Mouse (Mus musculus) CH12.LX (cell line): ENCODE measurements around the gene Ech1. TPM values are rescaled to one million over a fixed set of nuclear protein-coding genes. Genes with fewer than 3 reads are reported as not detected.
A peak's percentile ranks its signal among the peaks of the same experiment; 100 is the strongest.

ENCODE experiments used
- DNase-seq: peaks from one replicate; pipeline ENCODE4 v3.0.0-alpha.2; 2013; ENCODE audit errors: extremely low read depth
- H3K27ac ChIP-seq: 2 replicates; pipeline ENCODE4 v1.5.1; 2012; ENCODE audit warnings: low read depth, mild to moderate bottlenecking, control low read depth, moderate library complexity; ENCODE audit not compliant: insufficient read depth
- H3K27me3 ChIP-seq: replicated peaks from 2 replicates; pipeline ENCODE3; 2012; ENCODE audit warnings: inconsistent platforms
- H3K36me3 ChIP-seq, 2 experiments: replicated peaks in 1 of 2; 2 replicates each; pipeline versions ENCODE3 to v1.6.1; 2012; ENCODE audit warnings: inconsistent platforms in 1 of 2, low read length in 1 of 2, mild to moderate bottlenecking in 1 of 2, mixed read lengths in 1 of 2, moderate library complexity in 1 of 2; ENCODE audit not compliant: control insufficient read depth in 1 of 2, insufficient read depth in 1 of 2
- H3K4me1 ChIP-seq, 2 experiments: 2 replicates each; pipeline ENCODE4 v1.6.1; 2012; ENCODE audit warnings: inconsistent platforms in 1 of 2, moderate library complexity in 1 of 2; ENCODE audit not compliant: insufficient read depth in 2 of 2, control insufficient read depth in 1 of 2
- H3K4me2 ChIP-seq: 2 replicates; pipeline ENCODE4 v1.6.1; 2012; ENCODE audit warnings: low read depth, mild to moderate bottlenecking, control low read depth; ENCODE audit not compliant: poor library complexity, insufficient read depth, severe bottlenecking
- H3K4me3 ChIP-seq, 3 experiments: fragments of 150-350 bp in 1 of 3; sonication (generic) in 1 of 3; replicated peaks in 1 of 3; 2 replicates each; pipeline versions ENCODE3 to v1.5.1; 2011 to 2012; ENCODE audit warnings: low read depth in 2 of 3, low read length in 2 of 3, mild to moderate bottlenecking in 2 of 3, moderate library complexity in 2 of 3, control low read depth in 1 of 3, improper control_type of control experiment in 1 of 3, inconsistent platforms in 1 of 3, mixed read lengths in 1 of 3; ENCODE audit not compliant: poor library complexity in 1 of 3
- H3K79me2 ChIP-seq: replicated peaks from 2 replicates; pipeline ENCODE4 v1.6.1; 2012; ENCODE audit warnings: mild to moderate bottlenecking, moderate library complexity; ENCODE audit not compliant: control insufficient read depth, poor library complexity, insufficient read depth, severe bottlenecking; ENCODE audit errors: extremely low read depth
- H3K9ac ChIP-seq: 2 replicates; pipeline ENCODE4 v1.6.1; 2012; ENCODE audit warnings: low read depth, mild to moderate bottlenecking, control low read depth, moderate library complexity; ENCODE audit not compliant: insufficient read depth
- H3K9me3 ChIP-seq: replicated peaks from 2 replicates; pipeline ENCODE3; 2012; ENCODE audit warnings: low read length, inconsistent platforms, mixed read lengths
- BHLHE40 ChIP-seq: IDR thresholded peaks from 2 replicates; pipeline ENCODE4 v1.6.1; 2011; ENCODE audit warnings: mild to moderate bottlenecking, low read depth, low read length, improper control_type of control experiment
- CTCF ChIP-seq, 2 experiments: IDR thresholded peaks in 1 of 2; conservative IDR thresholded peaks in 1 of 2; 2 replicates each; pipeline ENCODE4 v1.5.1; 2011 to 2012; ENCODE audit warnings: low read depth in 2 of 2, low read length in 2 of 2, improper control_type of control experiment in 1 of 2, inconsistent platforms in 1 of 2, mild to moderate bottlenecking in 1 of 2, moderate library complexity in 1 of 2
- E2F4 ChIP-seq: IDR thresholded peaks from 2 replicates; pipeline ENCODE4 v1.6.1; 2011; ENCODE audit warnings: low read depth, low read length, improper control_type of control experiment; ENCODE audit not compliant: insufficient replicate concordance
- ELF1 ChIP-seq: IDR thresholded peaks from 2 replicates; pipeline ENCODE4 v1.6.1; 2014; ENCODE audit warnings: low read depth, mild to moderate bottlenecking, inconsistent platforms, low read length, improper control_type of control experiment
- ETS1 ChIP-seq: conservative IDR thresholded peaks from 2 replicates; pipeline ENCODE4 v1.6.1; 2012; ENCODE audit warnings: low read depth, mild to moderate bottlenecking, inconsistent platforms, low read length, improper control_type of control experiment, moderate library complexity
- HCFC1 ChIP-seq: IDR thresholded peaks from 2 replicates; pipeline ENCODE4 v1.6.1; 2012; ENCODE audit warnings: low read depth, mild to moderate bottlenecking, inconsistent platforms, low read length, improper control_type of control experiment
- IRF4 ChIP-seq: IDR thresholded peaks from 2 replicates; pipeline ENCODE4 v1.6.1; 2014; ENCODE audit warnings: low read depth, mild to moderate bottlenecking, inconsistent platforms, low read length, improper control_type of control experiment
- JUND ChIP-seq: conservative IDR thresholded peaks from 2 replicates; pipeline ENCODE4 v1.6.1; 2011; ENCODE audit warnings: low read depth, low read length, improper control_type of control experiment
- MAFK ChIP-seq: IDR thresholded peaks from 2 replicates; pipeline ENCODE4 v1.6.1; 2011; ENCODE audit warnings: low read length, improper control_type of control experiment; ENCODE audit not compliant: insufficient replicate concordance
- MAZ ChIP-seq: IDR thresholded peaks from 2 replicates; pipeline ENCODE4 v1.6.1; 2012; ENCODE audit warnings: low read depth, mild to moderate bottlenecking, inconsistent platforms, low read length, improper control_type of control experiment, moderate library complexity
- MEF2A ChIP-seq: IDR thresholded peaks from 2 replicates; pipeline ENCODE4 v1.6.1; 2014; ENCODE audit warnings: low read depth, mild to moderate bottlenecking, inconsistent platforms, low read length, improper control_type of control experiment, borderline replicate concordance
- MXI1 ChIP-seq: IDR thresholded peaks from 2 replicates; pipeline ENCODE4 v1.6.1; 2011; ENCODE audit warnings: mild to moderate bottlenecking, low read depth, low read length, improper control_type of control experiment
- MYC ChIP-seq: IDR thresholded peaks from 2 replicates; pipeline ENCODE4 v1.6.1; 2011; ENCODE audit warnings: low read depth, mild to moderate bottlenecking, improper control_type of control experiment, low read length
- NELFE ChIP-seq: IDR thresholded peaks from 2 replicates; pipeline ENCODE4 v1.6.1; 2011; ENCODE audit warnings: low read depth, low read length, improper control_type of control experiment
- NRF1 ChIP-seq: IDR thresholded peaks from 2 replicates; pipeline ENCODE4 v1.6.1; 2014; ENCODE audit warnings: low read depth, mild to moderate bottlenecking, inconsistent platforms, low read length, improper control_type of control experiment, moderate library complexity
- POLR2A ChIP-seq: IDR thresholded peaks from 2 replicates; pipeline ENCODE4 v1.6.1; 2011; ENCODE audit warnings: low read depth, mild to moderate bottlenecking, improper control_type of control experiment, low read length
- POLR2AphosphoS2 ChIP-seq: IDR thresholded peaks from 2 replicates; pipeline ENCODE4 v1.6.1; 2011; ENCODE audit warnings: low read depth, low read length, improper control_type of control experiment
- RAD21 ChIP-seq: IDR thresholded peaks from 2 replicates; pipeline ENCODE4 v1.6.1; 2011; ENCODE audit warnings: low read depth, mild to moderate bottlenecking, low read length, improper control_type of control experiment, moderate library complexity
- RCOR1 ChIP-seq: conservative IDR thresholded peaks from 2 replicates; pipeline ENCODE4 v1.6.1; 2012; ENCODE audit warnings: low read depth, mild to moderate bottlenecking, inconsistent platforms, low read length, improper control_type of control experiment
- SMC3 ChIP-seq: IDR thresholded peaks from 2 replicates; pipeline ENCODE4 v1.6.1; 2011; ENCODE audit warnings: low read depth, low read length, improper control_type of control experiment
- TBP ChIP-seq: conservative IDR thresholded peaks from 2 replicates; pipeline ENCODE4 v1.6.1; 2011; ENCODE audit warnings: low read depth, low read length, improper control_type of control experiment
- TCF12 ChIP-seq: IDR thresholded peaks from 2 replicates; pipeline ENCODE4 v1.6.1; 2014; ENCODE audit warnings: low read depth, mild to moderate bottlenecking, inconsistent platforms, low read length, improper control_type of control experiment
- USF2 ChIP-seq: conservative IDR thresholded peaks from 2 replicates; pipeline ENCODE4 v1.6.1; 2011; ENCODE audit warnings: low read depth, low read length, improper control_type of control experiment
- ZC3H11A ChIP-seq: IDR thresholded peaks from 2 replicates; pipeline ENCODE4 v1.6.1; 2012; ENCODE audit warnings: low read depth, mild to moderate bottlenecking, inconsistent platforms, low read length, improper control_type of control experiment
- ZNF384 ChIP-seq: IDR thresholded peaks from 2 replicates; pipeline ENCODE4 v1.6.1; 2012; ENCODE audit warnings: low read depth, low read length, improper control_type of control experiment, inconsistent platforms
- dilution Hi-C: fragments of 300-500 bp; cut with MboI; formaldehyde crosslinking; loops from 2 replicates; pipeline ENCODE4 v1.14.3; 2020; ENCODE audit warnings: low sequenced_read_pairs; ENCODE audit not compliant: extremely low pct_unique_long_range_greater_than_20kb, extremely low pct_ligation_motif_present
- in situ Hi-C: fragments of 300-500 bp; cut with MboI; formaldehyde crosslinking; loops from 3 replicates; pipeline ENCODE4 v1.14.3; 2019; ENCODE audit warnings: low sequenced_read_pairs, low pct_ligation_motif_present, low pct_unique_long_range_greater_than_20kb, mixed read lengths
- polyA plus RNA-seq: library from polyadenylated mRNA; unstranded; fragments of >175 nt; gene quantifications from 2 replicates; pipeline ENCODE4 v1.2.1, GENCODE M21; 2012; ENCODE audit warnings: low read depth; ENCODE audit not compliant: insufficient read length
- total RNA-seq, 2 experiments: library from RNA; depleted of rRNA; stranded (reverse); fragments of 300-350 nt in 1 of 2; fragments of >200 nt in 1 of 2; gene quantifications; 2 replicates each; pipeline ENCODE4 v1.2.3; 2012 to 2014

Ech1 gene
- total and polyA plus RNA-seq, 3 experiments, result 67.6 to 124 (median 119) TPM

DNA sequence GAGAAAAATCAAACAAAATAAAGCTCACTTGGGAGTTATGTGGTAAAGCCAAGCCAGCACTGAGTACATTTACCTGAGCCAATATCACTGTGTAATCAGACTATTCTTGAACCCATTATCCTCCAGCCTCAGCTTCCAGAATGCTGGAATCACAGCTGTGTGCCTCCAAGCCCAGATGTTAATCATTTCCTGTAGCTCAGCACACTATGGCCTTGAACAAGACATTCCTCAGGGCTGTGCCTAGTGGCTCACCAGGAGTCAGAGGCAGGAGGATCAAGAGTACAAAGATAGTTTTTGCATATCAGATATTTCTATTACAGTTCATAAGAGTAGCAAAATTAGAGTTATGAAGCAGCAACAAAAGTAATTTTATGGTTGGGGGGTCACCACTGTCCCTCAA is 33.3 kb upstream of the Ech1 start:
- DNase-seq, result no peak
- Histone ChIP-seq H3K4me2 (no peak overlapping the region), H3K36me3 (peaks cover 0 to 11% of the 10 kb centered on the region in 2 experiments), H3K9ac (no peak overlapping the region; the same call in 1 of the 2 replicates), H3K4me3 (no peak overlapping the region), H3K9me3 (no peaks in the 10 kb centered on the region), H3K4me1 (peaks cover 39 to 74% of the 10 kb centered on the region in 2 experiments), H3K27ac (no peak overlapping the region), H3K79me2 (0 out of 2 replicates have a peak, but pooled peaks cover 6% of the 10 kb centered on the region), H3K27me3 (no peaks in the 10 kb centered on the region)
- no peak for TF ChIP-seq MAFK
- no peak for TF ChIP-seq POLR2AphosphoS2
- TF ChIP-seq USF2, result no peak
- no peak for TF ChIP-seq IRF4
- TF ChIP-seq ZNF384, result no peak
- no peak for TF ChIP-seq RAD21
- TF ChIP-seq ZC3H11A, result no peak
- no peak for TF ChIP-seq E2F4
- TF ChIP-seq TBP, result no peak
- no peak for TF ChIP-seq CTCF (conservative IDR thresholded peaks at IDR 0.05 in 1 of 2, IDR thresholded peaks at IDR 0.05 in 1 of 2; ENCODE audit: low read depth in 2 of 2, low read length in 2 of 2)
- TF ChIP-seq NRF1, result no peak
- no peak for TF ChIP-seq MXI1
- no peak for TF ChIP-seq JUND
- no peak for TF ChIP-seq ETS1
- no peak for TF ChIP-seq ELF1
- dilution Hi-C loops (no loop called here), in situ Hi-C loops (loop anchor here (25.0 kb wide), 1 partner anchor 246 kb away; no protein-coding TSS in a partner anchor)

DNA sequence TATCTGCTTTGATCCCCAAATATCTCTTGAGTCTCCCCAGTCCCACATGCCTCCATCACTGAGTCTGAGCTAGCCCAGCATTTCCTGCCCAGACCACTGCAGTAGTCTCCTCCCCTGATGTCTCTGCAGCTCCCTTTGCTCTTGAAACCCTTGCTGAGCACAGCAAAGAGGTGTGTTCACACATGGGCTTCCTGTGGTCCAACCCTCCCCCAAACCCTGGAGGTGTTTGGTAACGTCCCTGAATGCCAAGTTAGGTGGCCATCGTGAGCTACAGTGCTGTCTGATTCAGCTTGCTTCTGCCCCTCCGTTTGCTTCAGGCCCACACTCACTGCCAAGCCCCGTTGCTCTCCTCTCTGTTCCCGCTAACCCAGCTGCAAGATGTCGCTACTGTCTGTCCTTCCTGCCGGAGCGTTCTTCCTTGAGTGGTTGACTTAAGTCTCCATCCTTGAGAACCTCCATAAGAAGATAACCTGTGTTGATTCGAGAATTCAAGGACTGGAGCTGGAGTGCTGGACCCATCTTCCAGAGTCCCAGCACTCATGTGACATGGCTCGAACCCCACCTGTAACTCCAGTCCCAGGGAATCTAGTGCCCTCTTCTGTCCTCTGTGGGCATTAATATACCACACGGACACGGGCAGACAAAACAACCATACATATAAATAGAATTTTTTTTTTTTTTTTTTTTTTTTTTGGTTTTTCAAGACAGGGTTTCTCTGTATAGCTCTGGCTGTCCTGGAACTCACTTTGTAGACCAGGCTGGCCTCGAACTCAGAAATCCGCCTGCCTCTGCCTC is 32.4 kb upstream of the Ech1 start:
- TF ChIP-seq MXI1 (peak; percentile 32; the same call in 1 of the 2 replicates), ELF1 (0 out of 2 replicates have a peak, but pooled peaks have one; percentile 11), NELFE (peak; percentile 22; the same call in 1 of the 2 replicates), TCF12 (peak; percentile 40; the same call in 1 of the 2 replicates), TBP (no peak), BHLHE40 (peak; percentile 46; the same call in 1 of the 2 replicates), HCFC1 (peak; percentile 25; the same call in 1 of the 2 replicates), ETS1 (no peak), SMC3 (peak; percentile 66), POLR2A (peak; percentile 36), MYC (peak; percentile 45; the same call in 1 of the 2 replicates), NRF1 (0 out of 2 replicates have a peak, but pooled peaks have one; percentile 16), MEF2A (no peak), ZC3H11A (peak; percentile 3; the same call in 1 of the 2 replicates), ZNF384 (peak; percentile 91), IRF4 (0 out of 2 replicates have a peak, but pooled peaks have one; percentile 4), JUND (no peak), RCOR1 (no peak), RAD21 (peak; percentile 68), MAZ (no peak), CTCF (conservative IDR thresholded peaks at IDR 0.05 in 1 of 2, IDR thresholded peaks at IDR 0.05 in 1 of 2; ENCODE audit: low read depth in 2 of 2, low read length in 2 of 2) (peak in 1 of 2 experiments; percentile 72; a peak in 2 of 4 replicates)
- Histone ChIP-seq H3K9me3 (no peaks in the 10 kb centered on the region), H3K79me2 (peaks cover 9% of the 10 kb centered on the region), H3K4me2 (peak overlapping the region; percentile 18), H3K4me1 (peaks cover 37 to 68% of the 10 kb centered on the region in 2 experiments), H3K4me3 (peak overlapping the region; percentile 4 to 42 (median 21)), H3K27ac (peak overlapping the region; percentile 92), H3K36me3 (peaks cover 2 to 5% of the 10 kb centered on the region in 2 experiments), H3K27me3 (no peaks in the 10 kb centered on the region), H3K9ac (peak overlapping the region; percentile 37)
- DNase-seq, result no peak
- dilution Hi-C loops, result no loop called here
- in situ Hi-C loops, result loop anchor here (25.0 kb wide), 1 partner anchor 245 kb away; no protein-coding TSS in a partner anchor
